Mouse (Mus musculus): ENCODE measurements around the gene Bcar1. TPM values are rescaled to one million over a fixed set of nuclear protein-coding genes. Genes with fewer than 3 reads are reported as not detected.

The Bcar1 gene
- total and polyA plus RNA-seq, 3 experiments, result 19.1 to 31.3 (median 21.1) TPM

GRCm38 (mm10) chr8:111768651-111769050 lies 25.0 kb upstream of the Bcar1 start:
- Histone ChIP-seq H3K9ac (ENCODE audit: low read depth, low read length) (no peak overlapping the region), H3K79me2 (replicated peaks; ENCODE audit: control insufficient read depth, insufficient read depth, low read length) (no peaks in the 10 kb centered on the region), H3K4me3 (no peak overlapping the region), H3K4me1 (ENCODE audit: control insufficient read depth, insufficient read depth, low read length) (peaks cover 4% of the 10 kb centered on the region), H3K27ac (no peak overlapping the region), H3K27me3 (ENCODE audit: control insufficient read depth, insufficient read depth, low read length) (no peaks in the 10 kb centered on the region), H3K36me3 (ENCODE audit: control insufficient read depth, insufficient read depth, low read length) (no peaks in the 10 kb centered on the region)
- no peak for TF ChIP-seq CTCF (IDR thresholded peaks at IDR 0.05)
- no peak for TF ChIP-seq POLR2A (IDR thresholded peaks at IDR 0.05; ENCODE audit: insufficient read depth, low read depth, low read length)
- no peak for TF ChIP-seq EP300 (IDR thresholded peaks at IDR 0.05; ENCODE audit: insufficient read depth, low read depth, low read length)
- intact Hi-C loops (cut with DNase I), result no loop called here
- DNase-seq, result no peak
- 95% methylated on average over 6 of the region's 6 CpGs for WGBS

GRCm38 (mm10) chr8:111765616-111766015 lies 22.0 kb upstream of the Bcar1 start:
- no peaks in the 10 kb centered on the region for H3K36me3 ChIP-seq (ENCODE audit: control insufficient read depth, insufficient read depth, low read length)
- H3K4me1 ChIP-seq (ENCODE audit: control insufficient read depth, insufficient read depth, low read length), result peaks cover 2% of the 10 kb centered on the region; the same call in 1 of the 2 replicates
- no peaks in the 10 kb centered on the region for H3K27me3 ChIP-seq (ENCODE audit: control insufficient read depth, insufficient read depth, low read length)
- H3K4me3 ChIP-seq, result no peak overlapping the region
- no peak overlapping the region for H3K27ac ChIP-seq
- no peak overlapping the region for H3K9ac ChIP-seq (ENCODE audit: low read depth, low read length)
- H3K79me2 ChIP-seq (replicated peaks; ENCODE audit: control insufficient read depth, insufficient read depth, low read length), result no peaks in the 10 kb centered on the region
- WGBS, result 81% methylated on average over 4 of the region's 4 CpGs
- intact Hi-C loops (cut with DNase I), result no loop called here
- DNase-seq, result no peak
- TF ChIP-seq CTCF (IDR thresholded peaks at IDR 0.05) (no peak), POLR2A (IDR thresholded peaks at IDR 0.05; ENCODE audit: insufficient read depth, low read depth, low read length) (no peak), EP300 (IDR thresholded peaks at IDR 0.05; ENCODE audit: insufficient read depth, low read depth, low read length) (no peak)

- H3K4me1 ChIP-seq (ENCODE audit: control insufficient read depth, insufficient read depth, low read length), result peaks cover under 1% of the 10 kb centered on the region; the same call in 1 of the 2 replicates
- H3K27me3 ChIP-seq (ENCODE audit: control insufficient read depth, insufficient read depth, low read length), result no peaks in the 10 kb centered on the region
- H3K79me2 ChIP-seq (replicated peaks; ENCODE audit: control insufficient read depth, insufficient read depth, low read length), result no peaks in the 10 kb centered on the region
- WGBS, result over 99% methylated on average over 9 of the region's 9 CpGs
- no peak overlapping the region for H3K9ac ChIP-seq (ENCODE audit: low read depth, low read length)
- H3K36me3 ChIP-seq (ENCODE audit: control insufficient read depth, insufficient read depth, low read length), result no peaks in the 10 kb centered on the region
- DNase-seq, result no peak
- intact Hi-C loops (cut with DNase I), result no loop called here
- TF ChIP-seq POLR2A (IDR thresholded peaks at IDR 0.05; ENCODE audit: insufficient read depth, low read depth, low read length), result no peak
- no peak for TF ChIP-seq EP300 (IDR thresholded peaks at IDR 0.05; ENCODE audit: insufficient read depth, low read depth, low read length)
- TF ChIP-seq CTCF (IDR thresholded peaks at IDR 0.05), result no peak
- H3K4me3 ChIP-seq, result no peak overlapping the region
- no peak overlapping the region for H3K27ac ChIP-seq
These were observed 21.5 kb upstream of the Bcar1 start for GRCm38 (mm10) chr8:111765096-111765495.

DNA sequence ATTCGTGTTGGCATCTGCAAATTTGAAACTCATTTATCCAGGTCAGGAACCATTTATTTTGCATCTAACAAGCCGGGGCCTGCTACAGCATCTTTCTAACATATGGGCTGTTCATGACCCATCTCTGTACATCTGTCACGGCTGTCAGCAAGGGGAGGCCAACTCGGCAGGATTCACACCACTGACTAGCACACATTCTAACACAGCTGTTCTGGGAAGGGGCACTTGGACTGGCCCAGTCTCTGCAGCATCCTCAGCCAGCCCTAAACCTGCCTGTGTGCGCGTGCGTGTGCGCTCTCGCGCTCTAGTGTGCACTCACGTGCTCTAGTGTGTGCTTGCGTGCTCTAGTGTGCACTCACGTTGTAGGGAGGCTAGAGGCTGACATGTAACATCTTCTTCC lies 17.1 kb upstream of the Bcar1 start:
- WGBS, result 89% methylated on average over 13 of the region's 13 CpGs

GRCm38 (mm10) chr8:111758817-111759216 lies 15.2 kb upstream of the Bcar1 start:
- intact Hi-C loops (cut with DNase I), result no loop called here
- Histone ChIP-seq H3K4me3 (no peak overlapping the region), H3K27ac (no peak overlapping the region), H3K9ac (ENCODE audit: low read depth, low read length) (no peak overlapping the region), H3K79me2 (replicated peaks; ENCODE audit: control insufficient read depth, insufficient read depth, low read length) (no peaks in the 10 kb centered on the region), H3K36me3 (ENCODE audit: control insufficient read depth, insufficient read depth, low read length) (no peaks in the 10 kb centered on the region), H3K4me1 (ENCODE audit: control insufficient read depth, insufficient read depth, low read length) (peaks cover 3% of the 10 kb centered on the region), H3K27me3 (ENCODE audit: control insufficient read depth, insufficient read depth, low read length) (no peaks in the 10 kb centered on the region)
- DNase-seq, result no peak
- TF ChIP-seq CTCF (IDR thresholded peaks at IDR 0.05) (no peak), POLR2A (IDR thresholded peaks at IDR 0.05; ENCODE audit: insufficient read depth, low read depth, low read length) (no peak), EP300 (IDR thresholded peaks at IDR 0.05; ENCODE audit: insufficient read depth, low read depth, low read length) (no peak)
- WGBS, result 93% methylated on average over 5 of the region's 5 CpGs

More for the DNA sequence above, 17.1 kb upstream of the Bcar1 start:
- no peak for DNase-seq
- intact Hi-C loops (cut with DNase I), result no loop called here
- Histone ChIP-seq H3K4me1 (ENCODE audit: control insufficient read depth, insufficient read depth, low read length) (no peaks in the 10 kb centered on the region), H3K9ac (ENCODE audit: low read depth, low read length) (no peak overlapping the region), H3K79me2 (replicated peaks; ENCODE audit: control insufficient read depth, insufficient read depth, low read length) (no peaks in the 10 kb centered on the region), H3K27ac (no peak overlapping the region), H3K4me3 (no peak overlapping the region), H3K27me3 (ENCODE audit: control insufficient read depth, insufficient read depth, low read length) (no peaks in the 10 kb centered on the region), H3K36me3 (ENCODE audit: control insufficient read depth, insufficient read depth, low read length) (no peaks in the 10 kb centered on the region)
- TF ChIP-seq CTCF (IDR thresholded peaks at IDR 0.05), result no peak
- TF ChIP-seq EP300 (IDR thresholded peaks at IDR 0.05; ENCODE audit: insufficient read depth, low read depth, low read length), result no peak
- TF ChIP-seq POLR2A (IDR thresholded peaks at IDR 0.05; ENCODE audit: insufficient read depth, low read depth, low read length), result no peak

DNA sequence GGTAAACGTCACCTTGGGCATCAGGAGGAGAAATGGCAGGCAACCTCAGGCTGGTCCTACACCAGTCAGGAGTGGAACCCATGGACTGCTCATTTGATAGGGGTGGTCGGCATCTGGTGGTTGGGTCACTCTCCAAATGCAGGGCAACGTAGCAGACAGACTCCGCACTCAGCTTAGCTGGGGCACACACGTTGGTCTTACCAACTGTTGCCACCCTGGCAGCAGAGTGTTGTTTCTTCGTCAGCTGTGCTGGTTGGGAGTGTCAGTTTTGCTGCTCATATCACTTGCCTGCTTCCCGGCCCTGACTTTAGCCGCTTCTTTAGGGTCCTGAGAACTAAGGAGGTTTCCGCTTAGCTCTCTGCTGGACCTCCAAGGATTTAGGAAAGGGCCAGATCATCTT lies 14.0 kb upstream of the Bcar1 start:
- H3K36me3 ChIP-seq (ENCODE audit: control insufficient read depth, insufficient read depth, low read length), result no peaks in the 10 kb centered on the region
- H3K79me2 ChIP-seq (replicated peaks; ENCODE audit: control insufficient read depth, insufficient read depth, low read length), result no peaks in the 10 kb centered on the region
- 88% methylated on average over 9 of the region's 9 CpGs for WGBS
- H3K27ac ChIP-seq, result no peak overlapping the region
- no peak for TF ChIP-seq EP300 (IDR thresholded peaks at IDR 0.05; ENCODE audit: insufficient read depth, low read depth, low read length)
- no peak for TF ChIP-seq CTCF (IDR thresholded peaks at IDR 0.05)
- no peaks in the 10 kb centered on the region for H3K27me3 ChIP-seq (ENCODE audit: control insufficient read depth, insufficient read depth, low read length)
- H3K4me1 ChIP-seq (ENCODE audit: control insufficient read depth, insufficient read depth, low read length), result peaks cover 4% of the 10 kb centered on the region
- no peak for DNase-seq
- H3K4me3 ChIP-seq, result no peak overlapping the region
- intact Hi-C loops (cut with DNase I), result no loop called here
- H3K9ac ChIP-seq (ENCODE audit: low read depth, low read length), result no peak overlapping the region
